Mouse (Mus musculus) Patski (cell line): ENCODE data around the gene Cdpf1. TPM values are rescaled to one million over a fixed set of nuclear protein-coding genes. Genes with fewer than 3 reads are reported as not detected.
"Not testable (repeated sequence)": the region's sequence is repeated elsewhere in the genome, so short reads cannot be mapped to it uniquely, and the experiment has no call there.

Experiments used
- ATAC-seq: fragments of 100-300 bp; one replicate; pipeline ENCODE4 v1.8.0; 2021
- CTCF ChIA-PET: fragments of 350-600 bp; sonication (Branson Sonifier 250); formaldehyde crosslinking; loops from one replicate; lab custom pipeline; 2022; ENCODE audit warnings: inconsistent platforms; lab: Charles Lee
- POLR2A ChIA-PET: fragments of 350-600 bp; sonication (Branson Sonifier 250); formaldehyde crosslinking; loops from one replicate; lab custom pipeline; 2022; ENCODE audit warnings: antibody characterized with exemption, inconsistent platforms; lab: Charles Lee
- DNase-seq: peaks from one replicate; pipeline ENCODE4 v3.0.0-alpha.2; 2011; ENCODE audit warnings: low read depth, low spot score
- H3K27me3 ChIP-seq: fragments of 371-371 bp; one replicate; pipeline ENCODE4 v1.5.1; 2021
- CTCF ChIP-seq: fragments of 100-300 bp; IDR thresholded peaks from one replicate; pipeline ENCODE4 v1.5.1; 2021
- in situ Hi-C: fragments of 300-500 bp; cut with MboI; formaldehyde crosslinking; loops from 3 replicates; pipeline ENCODE4 v1.11.1; 2018; ENCODE audit warnings: low pct_unique_long_range_greater_than_20kb, mixed read lengths
- polyA plus RNA-seq: library from polyadenylated mRNA; unstranded; gene quantifications from one replicate; pipeline ENCODE4 v1.2.3, GENCODE M21; 2021

Gene Cdpf1
- polyA plus RNA-seq, 1 experiment from 2014 or later = 17.5 TPM

- in situ Hi-C loops = no loop called here
- DNase-seq (no peak), ATAC-seq (no peak)
- no peak for TF ChIP-seq CTCF
- H3K27me3 ChIP-seq = peaks cover 4% of the 10 kb centered on the region
- ChIA-PET POLR2A (no interaction called here), CTCF (interaction anchor here (1.5 kb wide), 1 partner anchor 22 kb away, joined by 3 read pairs; no protein-coding TSS in a partner anchor)
These were observed 24.8 kb downstream of the Cdpf1 start for GRCm38 (mm10) chr15:85786711-85787110.

DNA sequence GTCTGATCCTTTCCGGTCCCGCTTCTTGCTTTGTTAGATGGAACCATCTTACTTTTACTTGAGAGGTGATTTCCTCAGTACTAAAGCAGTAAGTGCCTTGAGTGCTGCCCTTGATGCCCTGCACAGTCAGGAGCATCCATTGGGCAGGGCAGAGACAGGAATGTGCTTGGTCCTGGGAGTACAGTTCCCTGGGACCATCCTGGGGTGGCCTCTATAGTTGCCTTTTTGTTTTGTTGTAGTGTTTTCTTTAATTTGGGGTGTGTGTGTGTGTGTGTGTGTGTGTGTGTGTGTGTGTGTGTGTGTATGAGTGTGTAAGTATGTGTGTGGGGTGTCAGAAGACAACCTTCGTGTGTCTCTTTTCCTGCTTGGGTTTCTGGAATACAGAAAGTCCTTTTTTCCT, 27.2 kb downstream of the Cdpf1 start:
- CTCF ChIA-PET = interaction anchor here (0.9 kb wide), 1 partner anchor 25 kb away, joined by 3 read pairs; no protein-coding TSS in a partner anchor
- DNase-seq = no peak
- POLR2A ChIA-PET = no interaction called here
- in situ Hi-C loops = no loop called here
- TF ChIP-seq CTCF = no peak
- no peak for ATAC-seq
- peaks cover 4% of the 10 kb centered on the region for H3K27me3 ChIP-seq

- no peak for DNase-seq
- in situ Hi-C loops = no loop called here
- no peak for TF ChIP-seq CTCF
- POLR2A ChIA-PET = no interaction called here
- H3K27me3 ChIP-seq = peaks cover 4% of the 10 kb centered on the region
- CTCF ChIA-PET = interaction anchor here (1.1 to 1.4 kb wide), 2 partner anchors 8 to 15 kb away, joined by 3 to 4 read pairs; no protein-coding TSS in a partner anchor
- ATAC-seq = no peak
These were observed 28.4 kb downstream of the Cdpf1 start for GRCm38 (mm10) chr15:85783146-85783545.

- CTCF ChIA-PET = interaction anchor here (1.0 kb wide), 1 partner anchor 18 kb away, joined by 3 read pairs; no protein-coding TSS in a partner anchor
- ATAC-seq, DNase-seq, H3K27me3 ChIP-seq, in situ Hi-C loops: not testable (repeated sequence)
- POLR2A ChIA-PET = interaction anchor here (0.6 kb wide), 1 partner anchor 818 kb away, joined by 3 read pairs; no protein-coding TSS in a partner anchor
These were observed 32.6 kb downstream of the Cdpf1 start for GRCm38 (mm10) chr15:85778891-85779290.

DNA sequence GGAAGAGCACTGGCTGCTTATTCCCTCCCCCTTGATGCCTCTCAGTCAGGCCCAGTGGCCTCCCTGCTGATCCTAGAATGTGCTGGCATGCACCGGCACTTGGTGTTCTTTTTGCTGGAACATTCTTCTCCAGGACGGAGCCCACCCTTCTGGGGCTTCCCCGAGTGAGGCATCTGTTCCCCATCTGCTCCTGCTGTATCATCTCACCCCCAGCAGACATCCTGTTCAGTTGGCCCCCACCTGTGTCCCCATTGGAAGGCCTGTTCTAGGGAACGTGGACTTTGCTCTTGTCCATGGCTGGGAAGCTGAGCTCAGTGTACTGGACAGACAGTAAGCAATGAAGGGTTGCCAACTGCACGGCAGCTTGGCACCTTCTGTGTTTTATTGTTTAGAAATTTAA, 34.7 kb downstream of the Cdpf1 start:
- ChIA-PET CTCF (no interaction called here), POLR2A (no interaction called here)
- no peaks in the 10 kb centered on the region for H3K27me3 ChIP-seq
- ATAC-seq (no peak), DNase-seq (no peak)
- no peak for TF ChIP-seq CTCF
- in situ Hi-C loops = no loop called here

GRCm38 (mm10) chr15:85776241-85776640, 35.3 kb downstream of the Cdpf1 start:
- TF ChIP-seq CTCF = no peak
- no peak for DNase-seq
- H3K27me3 ChIP-seq = no peaks in the 10 kb centered on the region
- CTCF ChIA-PET = no interaction called here
- in situ Hi-C loops = no loop called here
- ATAC-seq = no peak
- POLR2A ChIA-PET = no interaction called here

GRCm38 (mm10) chr15:85775001-85775400, 36.5 kb downstream of the Cdpf1 start:
- ChIA-PET CTCF (no interaction called here), POLR2A (no interaction called here)
- DNase-seq (no peak), ATAC-seq (no peak)
- H3K27me3 ChIP-seq = no peaks in the 10 kb centered on the region
- in situ Hi-C loops = no loop called here
- no peak for TF ChIP-seq CTCF

DNA sequence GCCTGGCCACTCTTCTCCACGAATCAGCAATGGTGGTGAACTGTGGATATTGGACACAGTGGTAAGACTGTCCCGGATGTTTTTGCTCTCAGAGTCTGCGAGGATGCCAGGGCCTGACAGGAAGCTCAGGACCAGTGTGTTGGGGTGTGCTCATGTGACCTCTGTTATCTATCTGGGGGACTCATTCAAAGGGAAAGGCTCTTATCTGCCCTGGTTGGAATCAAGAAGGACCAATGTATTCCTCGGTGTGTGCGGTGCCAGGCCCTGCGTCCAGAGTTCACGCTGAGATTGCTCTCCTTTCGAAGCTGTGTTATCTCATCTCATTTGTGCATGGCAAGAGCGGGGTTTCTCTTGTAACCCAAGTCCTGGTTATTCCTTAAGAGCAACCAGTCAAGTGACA, 37.1 kb downstream of the Cdpf1 start:
- ChIA-PET POLR2A (no interaction called here), CTCF (no interaction called here)
- in situ Hi-C loops = loop anchor here (25.0 kb wide), 1 partner anchor 662 kb away; no protein-coding TSS in a partner anchor
- no peaks in the 10 kb centered on the region for H3K27me3 ChIP-seq
- TF ChIP-seq CTCF = no peak
- ATAC-seq (no peak), DNase-seq (no peak)

DNA sequence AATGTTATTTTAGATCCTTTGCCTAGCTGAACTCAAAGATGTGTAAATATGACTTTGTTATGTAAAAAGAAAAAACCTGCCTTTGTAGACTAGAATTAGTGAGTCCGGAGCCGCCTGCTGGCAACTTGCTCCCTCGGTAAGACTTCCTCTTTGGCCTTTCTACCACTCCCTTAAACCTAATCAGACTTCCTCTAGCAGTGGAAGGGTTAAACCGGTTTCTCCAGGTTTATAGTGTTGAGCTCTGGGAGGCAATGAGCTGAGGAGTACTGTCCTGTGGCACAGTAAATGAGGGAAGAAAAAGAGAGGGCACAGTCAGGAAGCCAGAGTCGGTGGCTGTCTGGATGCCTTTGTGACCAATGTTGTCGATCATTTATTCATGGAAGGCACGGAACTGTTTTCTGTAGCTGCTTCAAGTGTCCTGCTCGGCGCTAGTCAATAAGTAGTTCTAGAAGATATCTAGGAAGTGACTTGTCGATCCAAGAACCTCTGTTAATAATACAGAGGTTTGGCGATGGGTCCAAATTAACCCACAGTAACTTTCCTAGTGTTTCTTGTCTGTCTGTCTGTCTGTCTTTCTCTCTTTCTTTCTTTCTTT, 39.3 kb downstream of the Cdpf1 start:
- no peaks in the 10 kb centered on the region for H3K27me3 ChIP-seq
- DNase-seq (no peak), ATAC-seq (no peak)
- TF ChIP-seq CTCF = no peak
- POLR2A ChIA-PET = no interaction called here
- in situ Hi-C loops = loop anchor here (25.0 kb wide), 1 partner anchor 660 kb away; no protein-coding TSS in a partner anchor
- CTCF ChIA-PET = no interaction called here

GRCm38 (mm10) chr15:85771306-85772121, 40.0 kb downstream of the Cdpf1 start:
- ATAC-seq = no peak
- no peak for TF ChIP-seq CTCF
- DNase-seq = no peak
- H3K27me3 ChIP-seq = no peaks in the 10 kb centered on the region
- in situ Hi-C loops = loop anchor here (25.0 kb wide), 1 partner anchor 659 kb away; no protein-coding TSS in a partner anchor
- POLR2A ChIA-PET = no interaction called here
- CTCF ChIA-PET = no interaction called here

GRCm38 (mm10) chr15:85768991-85769390, 42.5 kb downstream of the Cdpf1 start:
- ATAC-seq (no peak), DNase-seq (no peak)
- ChIA-PET POLR2A (no interaction called here), CTCF (interaction anchor here (1.5 kb wide), 1 partner anchor 14 kb away, joined by 3 read pairs; no protein-coding TSS in a partner anchor)
- TF ChIP-seq CTCF = no peak
- no peaks in the 10 kb centered on the region for H3K27me3 ChIP-seq
- in situ Hi-C loops = loop anchor here (25.0 kb wide), 1 partner anchor 657 kb away; no protein-coding TSS in a partner anchor
